Mouse (Mus musculus) kidney, adult 18-20 months (tissue): ENCODE results near the gene H2-Q4.
"Not testable (repeated sequence)": the region's sequence is repeated elsewhere in the genome, so short reads cannot be mapped to it uniquely, and the experiment has no call there.

Source experiments
- DNase-seq: peaks from one replicate; pipeline ENCODE4 v3.0.0; 2021

H2-Q4 gene

DNA sequence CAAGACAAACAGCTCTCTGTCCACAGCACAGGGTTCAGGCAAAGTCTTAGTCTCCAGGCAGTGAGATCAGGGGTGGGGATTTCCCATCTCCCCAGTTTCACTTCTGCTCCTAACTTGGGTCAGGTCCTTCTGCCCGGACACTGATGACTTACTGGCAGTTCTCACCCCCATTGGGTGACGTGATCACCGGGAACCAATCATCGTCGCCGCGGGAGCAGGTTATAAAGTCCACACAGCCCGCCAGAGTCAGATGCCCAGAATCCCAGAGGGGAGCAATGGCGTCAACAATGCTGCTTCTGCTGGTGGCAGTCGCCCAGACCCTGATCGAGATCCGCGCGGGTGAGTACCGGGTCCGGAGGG, at the start of gene H2-Q4:
Gene H2-Q4, plus strand, starts transcription at position 249 of the 360 bp plus-strand sequence.
- DNase-seq: peak; percentile 94

DNA sequence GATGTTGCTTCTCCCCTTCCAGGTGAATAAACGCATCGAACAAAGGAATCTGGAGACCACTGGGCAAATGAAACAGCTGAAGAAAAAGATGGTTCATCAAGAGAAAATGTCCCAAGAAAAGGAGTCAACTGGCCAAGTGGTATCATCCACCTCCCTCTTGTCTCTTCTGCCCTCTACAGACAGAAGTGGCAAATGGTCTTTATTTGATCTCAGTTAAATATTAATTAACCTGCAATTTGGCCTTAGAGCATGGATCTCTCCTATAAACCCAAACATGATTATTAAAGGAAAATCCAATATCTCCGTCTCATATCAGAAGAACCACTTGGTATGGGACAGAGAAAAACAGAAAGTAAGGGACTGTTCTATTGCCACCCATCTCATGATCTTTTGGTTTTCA, 49.7 kb upstream of the H2-Q4 start:
- DNase-seq: not testable (repeated sequence)

DNA sequence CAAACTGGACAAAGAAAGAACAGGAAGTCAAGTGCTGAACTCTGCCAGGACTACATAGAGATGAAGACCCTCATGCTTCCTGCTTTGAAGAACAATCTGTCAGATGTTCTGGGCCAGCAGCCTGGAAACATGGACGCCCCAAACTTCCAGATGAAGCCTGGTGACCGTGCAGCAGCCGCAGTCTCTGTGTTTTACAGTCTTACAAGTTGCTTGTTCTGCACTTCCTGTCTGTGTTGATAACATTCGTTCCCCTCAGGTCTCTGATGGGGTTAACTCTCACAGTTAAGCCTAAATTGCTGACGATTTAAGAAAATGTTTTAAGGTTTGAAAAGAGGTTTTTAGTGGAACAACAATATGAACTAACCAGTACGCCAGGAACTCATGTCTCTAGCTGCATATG, 47.9 kb upstream of the H2-Q4 start:
- DNase-seq: not testable (repeated sequence)

DNA sequence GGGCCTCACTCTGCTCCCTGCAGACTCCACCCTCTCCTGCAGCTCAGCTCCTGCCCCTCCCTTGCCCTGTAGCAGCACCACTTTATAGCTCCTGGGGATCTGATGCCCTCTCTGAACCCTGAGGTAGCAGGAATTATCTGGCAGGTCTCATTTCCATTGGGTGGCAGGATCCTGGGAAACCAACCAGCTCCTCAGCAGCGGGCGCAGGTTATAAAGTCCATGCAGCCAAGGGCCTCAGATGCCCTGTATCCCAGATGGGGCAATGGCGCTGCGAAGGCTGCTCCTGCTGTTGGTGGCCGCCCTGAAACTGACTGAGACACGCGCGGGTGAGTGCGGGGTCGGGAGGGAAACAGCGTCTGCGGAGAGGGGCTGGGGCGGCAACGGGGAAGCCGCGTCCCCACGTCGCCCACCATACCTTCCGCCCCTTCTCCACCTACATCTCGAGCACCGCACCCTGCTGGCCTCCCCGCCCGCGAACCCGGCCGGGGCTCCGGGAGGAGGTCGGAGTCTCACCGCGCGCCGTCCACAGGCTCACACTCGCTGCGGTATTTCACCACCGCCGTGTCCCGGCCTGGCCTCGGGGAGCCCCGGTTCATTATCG, 37.2 kb upstream of the H2-Q4 start, which contains the start of gene H2-Q2:
Gene H2-Q2, plus strand, starts transcription at position 172 of the 601 bp plus-strand sequence.
- DNase-seq: peak; percentile 11

DNA sequence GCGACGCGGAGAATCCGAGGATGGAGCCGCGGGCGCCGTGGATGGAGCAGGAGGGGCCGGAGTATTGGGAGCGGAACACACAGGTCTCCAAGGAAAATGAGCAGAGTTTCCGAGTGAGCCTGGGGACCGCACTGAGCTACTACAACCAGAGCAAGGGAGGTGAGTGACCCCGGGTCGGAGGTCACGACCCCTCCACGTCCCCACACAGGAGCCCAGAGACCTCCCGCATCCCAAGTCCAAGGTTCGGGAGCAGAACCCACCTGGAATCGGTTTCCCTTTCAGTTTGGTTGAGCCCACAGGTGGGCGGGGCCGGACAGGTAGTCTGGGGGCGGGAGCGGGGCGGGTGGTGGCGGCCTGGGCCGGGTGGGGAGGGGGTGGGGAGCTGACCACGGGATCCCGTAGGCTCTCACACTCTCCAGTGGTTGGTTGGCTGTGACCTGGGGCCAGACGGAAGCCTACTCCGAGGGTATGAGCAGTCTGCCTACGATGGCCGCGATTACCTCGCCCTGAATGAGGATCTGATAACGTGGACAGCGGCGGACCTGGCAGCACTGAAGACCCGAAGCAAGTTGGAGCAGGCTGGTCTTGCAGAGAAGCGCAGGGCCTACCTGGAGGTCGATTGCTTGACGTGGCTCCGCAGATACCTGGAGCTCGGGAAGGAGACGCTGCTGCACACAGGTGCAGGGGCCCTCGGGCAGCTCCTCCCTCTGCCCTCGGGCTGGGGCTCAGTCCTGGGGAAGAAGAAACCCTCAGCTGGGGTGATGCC, 36.5 kb upstream of the H2-Q4 start:
- peak; percentile 30 for DNase-seq

DNA sequence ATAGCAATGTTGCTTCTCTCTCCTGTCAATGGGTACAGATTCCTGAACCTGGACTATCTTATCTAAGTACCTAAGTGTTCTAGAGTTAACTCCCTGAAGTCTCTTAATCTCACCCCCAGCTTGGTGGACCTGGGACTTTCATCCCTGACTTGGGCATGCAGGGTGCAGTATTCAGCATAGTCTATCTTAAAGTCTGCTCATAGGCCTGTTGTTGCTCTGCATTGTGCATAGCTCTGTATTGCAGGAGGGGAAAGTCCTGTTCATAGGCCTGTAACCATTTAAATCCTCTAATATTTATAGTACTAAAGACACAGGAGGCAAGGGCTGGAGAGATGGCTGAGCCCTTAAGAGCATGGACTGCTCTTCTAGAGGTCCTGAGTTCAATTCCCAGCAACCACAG, 31.8 kb upstream of the H2-Q4 start:
- not testable (repeated sequence) for DNase-seq

DNA sequence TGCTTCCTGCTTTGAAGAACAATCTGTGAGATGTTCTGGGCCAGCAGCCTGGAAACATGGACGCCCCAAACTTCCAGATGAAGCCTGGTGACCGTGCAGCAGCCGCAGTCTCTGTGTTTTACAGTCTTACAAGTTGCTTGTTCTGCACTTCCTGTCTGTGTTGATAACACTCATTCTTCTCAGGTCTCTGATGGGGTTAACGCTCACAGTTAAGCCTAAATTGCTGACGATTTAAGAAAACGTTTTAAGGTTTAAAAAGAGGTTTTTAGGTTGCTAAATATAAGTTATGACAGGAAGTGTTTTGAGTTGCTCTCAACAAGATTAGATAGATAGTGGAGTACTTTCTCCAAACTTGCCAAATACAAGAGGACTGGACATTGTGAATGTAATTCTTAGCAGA, 26.1 kb upstream of the H2-Q4 start:
- not testable (repeated sequence) for DNase-seq

DNA sequence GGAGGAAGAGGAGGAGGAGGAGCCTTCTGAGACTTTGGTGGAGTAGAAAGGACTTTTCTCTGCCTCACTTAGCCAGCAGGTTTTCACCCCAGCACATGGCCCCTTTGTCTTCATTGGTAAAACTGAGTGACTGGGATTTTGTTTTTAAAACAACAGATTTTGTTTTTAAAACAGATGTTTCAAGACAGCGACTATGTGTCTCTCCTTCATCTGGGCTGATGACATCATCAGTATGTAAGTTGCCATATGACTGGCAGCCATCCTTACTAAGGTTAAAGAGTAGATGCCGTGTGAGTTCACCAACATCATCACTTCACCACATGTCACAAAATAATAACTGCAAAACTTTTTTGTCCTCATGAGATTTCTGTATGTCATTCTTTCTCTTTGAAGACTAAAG, 25.3 kb upstream of the H2-Q4 start:
- no peak for DNase-seq

DNA sequence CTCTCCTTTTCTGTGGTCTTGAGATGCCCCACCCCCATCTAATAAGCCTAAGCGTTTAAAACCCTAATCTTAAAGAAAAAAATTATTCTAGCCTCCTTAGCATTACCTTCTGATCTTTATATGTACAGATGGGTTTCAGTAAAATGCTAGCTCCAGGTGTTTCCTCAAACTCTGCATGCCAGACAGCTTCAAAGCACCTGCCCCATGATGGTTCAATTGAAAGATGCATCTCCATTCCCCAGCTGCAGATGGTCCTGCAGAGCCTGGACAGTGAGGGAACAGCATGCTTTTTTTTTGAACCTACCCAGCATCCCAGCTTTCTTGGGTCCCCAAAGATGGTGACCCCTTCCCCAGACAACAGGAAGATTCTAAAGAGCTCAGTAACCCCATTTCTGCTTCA, 22.3 kb upstream of the H2-Q4 start:
- no peak for DNase-seq

DNA sequence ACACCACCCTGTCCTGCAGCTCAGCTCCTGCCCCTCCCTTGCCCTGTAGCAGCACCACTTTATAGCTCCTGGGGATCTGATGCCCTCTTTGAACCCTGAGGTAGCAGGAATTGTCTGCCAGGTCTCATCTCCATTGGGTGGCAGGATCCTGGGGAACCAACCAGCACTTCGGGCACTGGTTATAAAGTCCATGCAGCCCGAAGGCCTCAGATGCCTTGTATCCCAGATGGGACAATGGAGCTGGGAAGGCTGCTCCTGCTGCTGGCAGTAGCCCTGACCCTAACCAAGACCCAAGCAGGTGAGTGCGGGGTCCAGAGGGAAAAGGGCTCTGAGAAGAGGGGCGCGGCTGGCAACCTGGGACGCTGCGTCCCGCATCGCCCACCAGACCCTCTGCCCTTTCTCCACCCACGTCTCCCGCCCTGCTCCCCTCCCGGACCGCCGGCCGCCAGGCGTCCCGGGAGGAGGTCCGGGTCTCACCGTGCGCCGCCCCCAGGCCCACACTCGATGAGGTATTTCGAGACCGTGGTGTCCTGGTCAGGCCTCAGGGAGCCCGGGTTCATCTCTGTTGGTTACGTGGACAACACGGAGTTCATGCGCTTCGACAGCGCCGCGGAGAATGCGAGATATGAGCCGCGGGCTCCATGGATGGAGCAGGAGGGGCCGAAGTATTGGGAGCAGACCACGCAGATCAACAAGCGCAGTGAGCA, 20.5 kb upstream of the H2-Q4 start:
- no peak for DNase-seq

DNA sequence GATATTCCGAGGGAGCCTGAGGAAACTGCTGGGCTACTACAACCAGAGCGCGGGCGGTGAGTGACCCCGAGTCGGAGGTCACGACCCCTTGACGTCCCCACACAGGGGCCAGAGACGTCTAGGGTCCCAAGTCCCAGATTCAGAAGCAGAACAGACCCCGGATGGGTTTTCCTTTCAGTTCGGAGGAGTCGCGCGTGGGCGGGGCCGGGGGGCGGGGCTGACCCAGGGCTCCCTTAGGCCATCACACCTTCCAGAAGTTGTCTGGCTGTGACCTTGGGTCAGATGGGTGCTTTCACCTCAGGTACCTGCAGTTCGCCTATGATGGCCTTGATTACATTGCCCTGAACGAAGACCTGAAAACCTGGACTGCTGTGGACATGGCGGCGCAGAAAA, 20.0 kb upstream of the H2-Q4 start:
- DNase-seq: no peak

DNA sequence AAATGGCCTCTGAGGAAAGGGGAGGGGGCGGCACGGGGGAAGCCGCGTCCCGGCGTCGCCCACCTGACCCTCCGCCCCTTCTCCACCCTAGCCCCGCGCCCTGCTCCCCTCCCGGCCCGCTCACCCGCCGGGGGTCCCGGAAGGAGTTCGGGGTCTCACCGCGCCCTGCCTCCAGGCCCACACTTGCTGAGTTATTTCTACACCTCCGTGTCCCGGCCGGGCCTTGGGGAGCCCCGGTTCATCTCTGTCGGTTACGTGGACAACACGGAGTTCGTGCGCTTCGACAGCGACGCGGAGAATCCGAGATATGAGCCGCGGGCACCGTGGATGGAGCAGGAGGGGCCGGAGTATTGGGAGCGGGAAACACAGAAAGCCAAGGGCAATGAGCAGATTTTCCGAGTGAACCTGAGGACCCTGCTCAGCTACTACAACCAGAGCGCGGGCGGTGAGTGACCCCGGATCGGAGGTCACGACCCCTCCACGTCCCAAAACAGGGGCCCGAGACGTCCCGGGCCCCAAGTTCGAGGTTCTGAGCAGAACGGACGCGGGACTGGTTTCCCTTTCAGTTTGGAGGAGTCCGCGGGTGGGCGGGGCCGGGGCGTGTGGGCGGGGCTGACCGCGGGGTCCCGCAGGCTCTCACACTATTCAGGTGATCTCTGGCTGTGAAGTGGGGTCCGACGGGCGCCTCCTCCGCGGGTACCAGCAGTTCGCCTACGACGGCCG, 473 bp downstream of the H2-Q4 start:
- peak; percentile 62 for DNase-seq

DNA sequence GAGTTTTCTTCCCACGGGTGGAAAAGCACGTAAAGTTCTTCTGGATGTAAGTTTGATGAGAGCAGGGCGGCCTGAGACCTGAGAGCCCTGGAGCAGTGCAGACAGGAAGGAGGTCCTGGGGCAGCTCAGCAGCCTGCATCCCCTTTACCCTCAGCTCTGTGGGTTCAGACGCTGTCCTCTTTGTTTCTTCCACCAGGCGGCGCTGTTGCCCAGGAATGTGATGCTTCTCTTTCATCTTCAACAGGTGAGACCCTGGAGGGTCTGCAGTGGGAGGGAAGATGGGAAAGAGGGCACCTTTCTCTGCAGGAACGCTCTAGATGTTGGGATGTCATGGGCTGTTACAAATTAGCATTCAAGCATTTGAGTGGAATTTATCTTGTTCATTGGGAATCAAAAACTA, 10.4 kb downstream of the H2-Q4 start:
- peak; percentile 29 for DNase-seq

DNA sequence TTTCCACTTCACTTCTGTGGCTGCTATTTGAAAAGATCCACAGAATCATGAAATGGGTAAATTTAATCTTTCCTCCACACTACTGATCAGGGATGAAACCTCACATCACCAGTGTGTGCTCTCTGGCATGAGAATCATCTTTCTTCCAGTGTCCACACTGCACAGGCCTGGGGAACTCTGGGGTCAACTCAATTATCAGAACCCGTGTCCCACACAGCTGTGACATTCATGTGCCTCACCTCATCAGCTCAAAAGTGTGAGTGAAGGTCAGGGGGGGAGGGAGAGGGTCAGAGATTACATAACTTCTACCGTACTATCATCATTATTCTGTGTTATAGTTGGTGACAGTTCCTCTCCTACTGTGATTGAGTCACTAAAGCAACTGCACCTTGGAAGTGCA, 13.3 kb downstream of the H2-Q4 start:
- DNase-seq: not testable (repeated sequence)

DNA sequence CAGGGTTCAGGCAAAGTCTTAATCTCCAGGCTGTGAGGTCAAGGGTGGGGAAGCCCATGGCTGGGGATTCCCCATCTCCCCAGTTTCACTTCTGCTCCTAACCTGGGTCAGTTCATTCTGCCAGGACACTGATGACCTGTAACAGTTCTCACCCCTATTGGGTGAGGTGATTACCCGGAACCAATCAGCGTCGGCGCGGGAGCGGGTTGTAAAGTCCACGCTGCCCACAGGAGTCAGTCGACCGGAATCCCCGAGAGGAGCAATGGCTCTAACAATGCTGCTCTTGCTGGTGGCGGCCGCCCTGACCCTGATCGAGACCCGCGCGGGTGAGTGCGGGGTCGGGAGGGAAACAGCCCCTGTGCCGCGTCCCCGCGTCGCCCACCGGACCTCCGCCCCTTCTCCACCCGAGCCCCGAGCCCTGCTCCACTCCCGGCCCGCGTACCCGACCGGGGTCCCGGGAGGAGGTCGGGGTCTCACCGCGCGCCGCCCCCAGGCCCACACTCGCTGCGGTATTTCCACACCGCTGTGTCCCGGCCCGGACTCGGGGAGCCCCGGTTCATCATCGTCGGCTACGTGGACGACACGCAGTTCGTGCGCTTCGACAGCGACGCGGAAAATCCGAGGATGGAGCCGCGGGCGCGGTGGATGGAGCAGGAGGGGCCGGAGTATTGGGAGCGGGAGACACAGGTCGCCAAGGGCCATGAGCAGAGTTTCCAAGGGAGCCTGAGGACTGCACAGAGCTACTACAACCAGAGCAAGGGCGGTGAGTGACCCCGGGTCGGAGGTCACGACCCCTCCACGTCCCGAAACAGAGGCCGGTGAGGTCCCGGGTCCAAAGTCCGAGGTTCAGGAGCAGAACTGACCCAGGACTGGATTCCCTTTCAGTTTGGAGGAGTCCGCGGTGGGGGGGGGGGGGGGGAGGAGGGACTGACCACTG, 14.7 kb downstream of the H2-Q4 start:
- DNase-seq: peak; percentile 17

DNA sequence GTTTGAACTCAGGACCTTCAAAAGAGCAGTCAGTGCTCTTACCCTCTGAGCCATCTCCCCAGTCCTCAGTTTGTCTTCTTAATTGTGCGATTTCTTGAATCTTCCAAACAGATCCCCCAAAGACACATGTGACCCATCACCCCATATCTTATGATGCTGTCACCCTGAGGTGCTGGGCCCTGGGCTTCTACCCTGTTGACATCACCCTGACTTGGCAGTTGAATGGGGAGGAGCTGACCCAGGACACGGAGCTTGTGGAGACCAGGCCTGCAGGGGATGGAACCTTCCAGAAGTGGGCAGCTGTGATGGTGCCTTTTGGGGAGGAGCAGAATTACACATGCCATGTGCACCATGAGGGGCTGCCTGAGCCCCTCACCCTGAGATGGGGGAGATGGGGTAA, 17.5 kb downstream of the H2-Q4 start:
- not testable (repeated sequence) for DNase-seq

DNA sequence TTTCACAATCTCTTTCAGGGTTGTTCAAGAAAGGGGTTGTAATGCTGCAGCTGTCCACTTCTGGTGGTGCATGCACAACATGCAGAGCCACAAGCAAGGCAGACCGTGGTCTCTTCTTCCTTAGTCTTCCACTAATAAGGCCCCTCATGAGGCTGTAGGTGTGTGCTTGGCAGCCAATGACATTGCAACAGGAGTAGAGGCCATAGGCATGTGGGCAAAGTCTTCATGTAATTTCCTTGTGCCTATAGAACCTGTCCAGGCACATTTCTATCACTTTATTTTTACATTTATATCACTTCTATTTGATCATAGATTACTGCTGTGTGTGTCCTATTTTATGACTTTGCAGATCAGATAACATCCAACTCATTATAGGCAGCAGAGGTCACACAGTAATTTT, 33.6 kb downstream of the H2-Q4 start:
- not testable (repeated sequence) for DNase-seq

DNA sequence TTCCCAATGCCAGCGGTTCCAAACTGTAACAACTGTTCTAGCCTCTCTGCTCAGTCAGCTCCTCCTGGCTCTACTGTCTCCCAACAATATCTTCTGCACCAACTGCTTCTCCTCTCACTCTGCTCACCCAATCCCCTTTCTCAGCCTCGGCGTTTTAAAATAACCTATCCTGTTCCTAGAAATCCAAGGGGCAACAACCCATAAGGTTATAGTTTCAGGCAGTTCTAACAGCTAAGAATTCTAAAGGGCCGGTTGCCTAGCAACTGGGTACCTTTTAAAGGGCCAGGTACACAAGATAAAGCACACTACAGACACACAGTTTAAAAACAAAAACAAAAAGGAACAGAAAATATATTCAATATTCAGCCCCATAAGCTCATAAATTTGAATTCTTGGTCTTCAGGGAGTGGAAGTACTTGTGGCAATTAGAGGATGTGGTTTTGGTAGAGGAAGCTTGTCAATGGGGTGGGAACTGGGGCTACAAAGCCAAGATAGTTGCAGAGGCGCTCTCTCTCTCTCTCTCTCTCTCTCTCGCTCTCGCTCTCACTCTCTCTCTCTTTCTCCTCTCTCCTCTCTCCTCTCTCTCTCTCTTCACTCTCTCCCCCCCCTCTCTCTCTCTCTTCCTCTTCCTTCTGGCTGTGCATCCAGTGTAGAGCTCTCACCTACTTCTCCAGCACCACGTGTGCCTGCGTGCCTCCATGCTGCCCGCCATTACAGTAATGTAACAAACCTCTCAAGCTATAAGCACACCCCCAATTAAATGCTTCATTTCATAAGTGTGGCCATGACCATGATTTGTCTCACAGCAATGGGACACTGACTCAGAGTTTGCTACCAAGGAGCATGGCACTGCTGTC, 36.1 kb downstream of the H2-Q4 start:
- DNase-seq: not testable (repeated sequence)

DNA sequence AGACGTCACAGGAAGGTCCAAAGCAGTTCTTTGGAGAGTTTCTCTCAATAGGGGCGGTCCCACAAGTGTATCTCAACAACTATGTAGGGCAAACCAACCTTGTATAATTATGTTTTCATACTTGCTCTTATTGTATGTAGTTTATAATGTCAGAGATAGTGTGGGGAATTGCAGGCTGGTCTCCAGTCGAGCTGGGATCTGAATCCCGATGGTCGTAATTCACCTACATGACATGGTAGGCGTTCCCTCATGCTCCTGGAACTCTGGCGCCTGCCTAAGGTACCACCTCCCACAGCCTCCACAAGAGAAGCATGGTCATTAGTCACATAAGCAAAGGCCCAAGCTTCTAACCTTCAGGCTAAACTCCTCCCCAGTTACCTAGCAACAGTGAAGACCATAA, 39.4 kb downstream of the H2-Q4 start:
- no peak for DNase-seq

DNA sequence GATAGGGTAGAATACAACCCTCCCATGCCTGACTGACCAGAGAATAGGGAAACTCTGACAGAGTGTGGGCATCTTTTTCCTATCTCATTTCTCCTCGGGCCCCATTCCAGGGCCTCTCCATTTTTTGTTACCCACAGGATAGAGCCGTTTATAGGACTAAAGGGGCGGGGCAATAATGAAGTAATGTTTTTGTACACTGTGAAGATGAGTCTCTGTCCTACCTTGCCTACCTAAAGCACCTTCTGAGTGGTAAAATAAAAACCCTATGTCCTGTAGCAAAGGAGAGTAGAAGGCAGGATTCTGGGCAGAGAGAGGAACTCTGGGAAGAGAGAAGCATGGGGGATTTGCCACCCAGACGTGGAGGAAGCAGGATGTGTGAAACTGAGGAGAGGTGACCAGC, 40.1 kb downstream of the H2-Q4 start:
- not testable (repeated sequence) for DNase-seq

DNA sequence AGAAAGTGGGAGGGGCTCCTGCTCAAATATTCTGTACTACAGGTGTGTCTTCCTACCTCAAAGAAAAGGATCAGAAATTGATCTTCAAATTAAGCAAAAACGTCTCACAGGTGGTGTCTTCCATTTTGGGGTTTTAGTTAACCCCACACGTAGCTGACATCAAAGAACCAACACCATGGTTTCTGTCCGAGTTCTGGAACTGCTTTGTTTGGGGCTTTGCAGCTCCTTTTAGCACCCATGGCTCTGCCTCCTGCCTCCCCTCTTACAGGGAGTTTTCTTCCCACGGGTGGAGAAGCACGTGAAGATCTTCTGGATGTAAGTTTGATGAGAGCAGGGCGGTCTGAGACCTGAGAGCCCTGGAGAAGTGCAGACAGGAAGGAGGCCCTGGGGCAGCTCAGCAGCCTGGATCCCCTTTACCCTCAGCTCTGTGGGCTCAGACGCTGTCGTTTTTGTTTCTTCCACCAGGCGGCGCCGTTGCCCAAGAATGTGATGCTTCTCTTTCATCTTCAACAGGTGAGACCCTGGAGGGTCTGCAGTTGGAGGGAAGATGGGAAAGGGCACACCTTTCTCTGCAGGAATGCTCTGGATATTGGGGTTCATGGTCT, 40.9 kb downstream of the H2-Q4 start:
- DNase-seq: peak; percentile 40
